Mouse (Mus musculus) heart, postnatal 25 days (tissue): ENCODE measurements around the gene Klhdc8a. TPM values are rescaled to one million over a fixed set of nuclear protein-coding genes. Genes with fewer than 3 reads are reported as not detected.

Experiments used
- total RNA-seq, 2 experiments: library from RNA; stranded (reverse); gene quantifications; 2 replicates each; pipeline ENCODE4 v1.2.3; 2021

Gene Klhdc8a
- total RNA-seq, 2 experiments from 2014 or later = 22.3 to 28.8 TPM

Other genes with a start within 250 kb of the Klhdc8a start
- 1 to 10 TPM; 1.3 to 1.6 TPM for gene Mfsd4a, start 230.6 kb upstream of the Klhdc8a start, total RNA-seq
- 10 to 100 TPM; 10.9 to 12.0 TPM for gene Cdk18, start 158.9 kb upstream of the Klhdc8a start, total RNA-seq
- gene Lemd1, start 107.2 kb upstream of the Klhdc8a start, total RNA-seq = not detected
- not detected for gene AC124108.1, start 107.2 kb upstream of the Klhdc8a start, total RNA-seq
- gene Gm10188, start 68.9 kb upstream of the Klhdc8a start, total RNA-seq = not detected
- 1 to 10 TPM; 4.1 to 4.3 TPM for gene Nuak2, start 17.5 kb downstream of the Klhdc8a start, total RNA-seq
- gene Tmcc2, start 92.7 kb downstream of the Klhdc8a start, total RNA-seq = 10 to 100 TPM; 17.0 to 18.5 TPM
- gene Dstyk, start 118.9 kb downstream of the Klhdc8a start, total RNA-seq = 10 to 100 TPM; 17.4 TPM
- 10 to 100 TPM; 18.9 to 24.2 TPM for gene Rbbp5, start 178.7 kb downstream of the Klhdc8a start, total RNA-seq
- gene Tmem81, start 207.6 kb downstream of the Klhdc8a start, total RNA-seq = 1 to 10 TPM; 1.6 TPM
- 1 to 10 TPM; 3.9 to 7.8 TPM for gene Cntn2, start 244.6 kb downstream of the Klhdc8a start, total RNA-seq